Mouse (Mus musculus) intestine, embryonic 14.5 days (tissue): ENCODE measurements at regions not wholly inside any gene's neighbourhood (a gene's known extent, or its start where the extent isn't known, plus 50 kb on each side); places are given as distances from the start of the nearest gene placed in this dataset.

Experiments used
- ATAC-seq: fragments of 200-750 bp; cut with Nextera tagmentation; replicated peaks from 2 replicates; pipeline ENCODE4 v1.8.0; 2017; ENCODE audit warnings: low read depth, moderate number of reproducible peaks, moderate TSS enrichment, moderate library complexity; ENCODE audit not compliant: low FRiP score, low TSS enrichment
- DNase-seq: peaks from one replicate; pipeline ENCODE4 v3.0.0-alpha.2; 2018; ENCODE audit warnings: low spot score
- H3K27ac ChIP-seq: fragments of 300-500 bp; sonication (generic); 2 replicates; pipeline ENCODE4 v1.5.1; 2014; ENCODE audit warnings: low read depth, mild to moderate bottlenecking, control low read depth
- H3K27me3 ChIP-seq: fragments of 300-500 bp; sonication (generic); replicated peaks from 2 replicates; pipeline ENCODE4 v1.6.1; 2014; ENCODE audit warnings: low read length, control low read depth; ENCODE audit not compliant: control insufficient read depth, insufficient read depth
- H3K36me3 ChIP-seq: fragments of 300-500 bp; sonication (generic); 2 replicates; pipeline ENCODE4 v1.6.1; 2014; ENCODE audit warnings: low read length, control low read depth; ENCODE audit not compliant: control insufficient read depth, insufficient read depth
- H3K4me1 ChIP-seq: fragments of 300-500 bp; sonication (generic); replicated peaks from 2 replicates; pipeline ENCODE4 v1.6.1; 2014; ENCODE audit warnings: low read length, control low read depth, mixed read lengths; ENCODE audit not compliant: control insufficient read depth, insufficient read depth
- H3K4me2 ChIP-seq: fragments of 300-500 bp; sonication (generic); 2 replicates; pipeline ENCODE4 v1.6.1; 2014; ENCODE audit warnings: low read length
- H3K4me3 ChIP-seq: fragments of 300-500 bp; sonication (generic); 2 replicates; pipeline ENCODE4 v1.5.1; 2014; ENCODE audit warnings: low read depth, low read length, control low read depth, mixed read lengths
- H3K9ac ChIP-seq: fragments of 300-500 bp; sonication (generic); 2 replicates; pipeline ENCODE4 v1.6.1; 2014; ENCODE audit warnings: mild to moderate bottlenecking, low read length
- H3K9me3 ChIP-seq: fragments of 300-500 bp; sonication (generic); 2 replicates; pipeline ENCODE4 v1.6.1; 2016; ENCODE audit warnings: low read length, control low read depth; ENCODE audit not compliant: control insufficient read depth
- WGBS: fragments of 180-500 bp; shearing (Covaris S2); extraction: QIAGEN DNeasy Blood & Tissue Kit; methylation state at CpG from one replicate; pipeline ENCODE4 v1.1.7; 2014; 5-methylcytosine and 5-hydroxymethylcytosine counted together

DNA sequence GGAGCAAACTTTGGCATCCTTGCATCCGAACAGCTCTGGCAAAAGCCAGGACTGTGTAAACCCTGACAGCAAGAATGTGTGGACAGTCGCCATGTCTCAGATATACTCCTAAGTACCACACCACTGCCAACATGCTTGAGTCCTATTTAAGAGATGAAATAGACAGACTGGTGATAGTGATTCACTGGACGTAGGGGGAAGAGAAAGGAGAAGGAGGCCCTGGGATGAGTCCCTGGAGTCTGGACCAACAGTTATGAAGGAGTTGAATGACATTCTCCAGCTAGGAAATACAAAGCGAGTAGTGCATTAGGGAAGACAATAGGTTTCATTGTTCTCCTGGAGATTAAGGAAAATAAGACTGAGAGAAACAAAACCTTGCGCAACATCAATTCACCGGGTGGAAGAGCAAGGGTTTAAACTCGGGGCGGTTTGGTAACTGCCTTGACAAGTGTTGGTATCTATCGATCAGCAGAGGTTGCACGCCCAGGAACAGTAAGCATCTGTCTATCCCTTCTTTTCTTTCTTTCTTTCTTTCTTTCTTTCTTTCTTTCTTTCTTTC, 54.3 kb upstream of the Nrbf2 start:
- H3K27ac ChIP-seq, result no peak overlapping the region
- H3K27me3 ChIP-seq, result no peaks in the 10 kb centered on the region
- no peaks in the 10 kb centered on the region for H3K4me1 ChIP-seq
- no peak overlapping the region for H3K4me3 ChIP-seq
- H3K4me2 ChIP-seq, result no peak overlapping the region
- WGBS, result 65% methylated on average over 10 of the region's 10 CpGs
- H3K36me3 ChIP-seq, result no peaks in the 10 kb centered on the region
- ATAC-seq (no peak), DNase-seq (peak; percentile 25)
- H3K9me3 ChIP-seq, result no peaks in the 10 kb centered on the region
- H3K9ac ChIP-seq, result no peak overlapping the region

- no peak for ATAC-seq
- DNase-seq, result no peak
- WGBS, result 80% methylated on average over 4 of the region's 4 CpGs
These were observed 59.6 kb upstream of the Nrbf2 start for GRCm38 (mm10) chr10:67344722-67345121.

DNA sequence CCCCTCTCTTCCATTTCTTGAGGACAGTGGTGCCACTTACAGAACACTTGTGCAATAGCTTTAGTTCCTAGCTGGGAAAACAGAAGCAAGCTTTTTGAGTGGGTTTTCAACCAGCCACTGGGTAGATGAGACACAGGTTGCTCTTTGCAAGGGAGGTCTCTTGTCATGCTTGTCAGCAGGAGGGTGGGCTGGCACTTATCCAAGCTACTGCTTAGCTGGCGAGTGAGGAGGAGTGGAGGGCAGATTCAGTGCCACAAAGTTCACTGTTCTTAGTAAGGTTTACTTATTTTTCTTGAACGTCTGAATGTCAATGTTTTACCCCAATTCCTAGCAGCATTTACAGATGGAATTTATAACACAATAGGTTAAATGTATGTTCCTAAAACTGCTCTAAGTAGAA, 65.9 kb upstream of the Nrbf2 start:
- Histone ChIP-seq H3K9ac (no peak overlapping the region), H3K27me3 (no peaks in the 10 kb centered on the region), H3K9me3 (no peaks in the 10 kb centered on the region), H3K4me1 (no peaks in the 10 kb centered on the region), H3K27ac (no peak overlapping the region), H3K4me2 (no peak overlapping the region), H3K36me3 (no peaks in the 10 kb centered on the region), H3K4me3 (no peak overlapping the region)
- ATAC-seq (no peak), DNase-seq (no peak)
- WGBS, result 39% methylated on average over 2 of the region's 2 CpGs

More at GRCm38 (mm10) chr10:67344722-67345121, 59.6 kb upstream of the Nrbf2 start:
- no peaks in the 10 kb centered on the region for H3K9me3 ChIP-seq
- H3K4me2 ChIP-seq, result no peak overlapping the region
- no peak overlapping the region for H3K27ac ChIP-seq
- H3K4me1 ChIP-seq, result no peaks in the 10 kb centered on the region
- H3K36me3 ChIP-seq, result no peaks in the 10 kb centered on the region
- no peak overlapping the region for H3K4me3 ChIP-seq
- no peaks in the 10 kb centered on the region for H3K27me3 ChIP-seq
- H3K9ac ChIP-seq, result no peak overlapping the region

DNA sequence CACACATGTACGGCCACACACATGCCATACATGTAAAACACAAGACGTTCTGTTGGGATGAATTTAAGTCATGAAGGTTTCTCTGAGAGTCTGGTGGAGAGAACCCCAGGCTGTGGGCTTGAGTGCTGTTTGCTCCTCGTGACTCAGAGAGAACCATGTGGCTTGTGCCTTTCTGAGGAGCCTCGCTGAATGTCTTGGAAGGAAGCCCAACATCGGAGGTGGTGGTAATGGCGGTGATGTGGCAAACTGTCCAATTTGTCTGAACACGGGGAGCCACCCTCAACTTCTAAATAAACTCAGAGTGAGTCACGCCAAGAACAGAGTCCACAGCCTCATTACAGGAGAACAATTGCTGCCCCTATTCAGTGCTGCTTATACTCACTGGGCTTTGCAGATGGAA, 75.7 kb upstream of the Nrbf2 start:
- H3K36me3 ChIP-seq, result no peaks in the 10 kb centered on the region
- WGBS, result 78% methylated on average over 8 of the region's 8 CpGs
- no peaks in the 10 kb centered on the region for H3K4me1 ChIP-seq

DNA sequence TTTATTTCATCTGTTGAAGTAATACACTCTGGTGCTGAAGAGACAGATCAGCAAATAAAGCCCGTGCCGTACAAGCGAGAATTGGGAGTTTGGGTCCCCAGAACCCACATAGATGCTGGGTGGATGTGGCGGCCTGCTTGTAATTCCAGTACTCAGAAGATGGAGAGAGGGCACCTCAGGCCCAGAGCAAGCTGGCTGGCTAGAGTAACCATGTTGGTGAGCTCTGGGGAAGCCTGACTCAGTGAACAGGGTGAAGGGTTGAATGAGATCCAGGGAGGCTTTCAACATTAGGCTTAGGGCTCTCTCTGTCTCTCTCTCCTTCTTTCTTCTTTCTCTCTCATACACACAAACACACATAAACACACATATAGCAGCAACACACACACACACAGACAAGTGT, 76.2 kb upstream of the Nrbf2 start:
- DNase-seq, result peak; percentile 31
- H3K27ac ChIP-seq, result no peak overlapping the region
- H3K27me3 ChIP-seq, result no peaks in the 10 kb centered on the region
- H3K9ac ChIP-seq, result no peak overlapping the region
- no peaks in the 10 kb centered on the region for H3K36me3 ChIP-seq
- 94% methylated on average over 4 of the region's 4 CpGs for WGBS
- no peak for ATAC-seq
- H3K9me3 ChIP-seq, result no peaks in the 10 kb centered on the region
- H3K4me2 ChIP-seq, result no peak overlapping the region
- no peak overlapping the region for H3K4me3 ChIP-seq
- H3K4me1 ChIP-seq, result no peaks in the 10 kb centered on the region

More for the DNA sequence above, 75.7 kb upstream of the Nrbf2 start:
- Histone ChIP-seq H3K27ac (no peak overlapping the region), H3K9ac (no peak overlapping the region), H3K4me3 (no peak overlapping the region), H3K4me2 (no peak overlapping the region), H3K9me3 (no peaks in the 10 kb centered on the region), H3K27me3 (no peaks in the 10 kb centered on the region)
- DNase-seq, result no peak
- ATAC-seq, result no peak

DNA sequence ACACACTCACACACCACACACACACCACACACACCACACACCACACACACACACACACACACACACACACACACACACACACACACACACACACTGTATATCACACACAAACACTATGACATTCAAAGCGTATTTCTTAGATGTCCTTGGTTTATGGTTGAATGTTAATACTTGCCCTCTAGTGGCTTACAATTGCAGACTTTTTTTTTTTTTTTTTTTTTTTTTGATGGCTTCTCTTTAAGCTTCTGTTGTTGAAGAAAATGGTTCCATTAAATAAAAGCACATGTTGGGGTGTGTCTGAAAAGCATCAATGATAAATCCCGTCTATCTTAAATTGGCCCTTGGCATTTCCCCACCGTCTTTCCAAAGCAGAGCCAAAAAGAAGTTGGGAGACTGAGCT, 79.5 kb upstream of the Nrbf2 start:
- no peak overlapping the region for H3K9ac ChIP-seq
- H3K4me2 ChIP-seq, result no peak overlapping the region
- H3K36me3 ChIP-seq, result no peaks in the 10 kb centered on the region
- DNase-seq (no peak), ATAC-seq (no peak)
- no peaks in the 10 kb centered on the region for H3K9me3 ChIP-seq
- H3K4me3 ChIP-seq, result no peak overlapping the region
- no peaks in the 10 kb centered on the region for H3K4me1 ChIP-seq
- H3K27ac ChIP-seq, result no peak overlapping the region
- no peaks in the 10 kb centered on the region for H3K27me3 ChIP-seq
- WGBS, result 85% methylated on average over 3 of the region's 3 CpGs

DNA sequence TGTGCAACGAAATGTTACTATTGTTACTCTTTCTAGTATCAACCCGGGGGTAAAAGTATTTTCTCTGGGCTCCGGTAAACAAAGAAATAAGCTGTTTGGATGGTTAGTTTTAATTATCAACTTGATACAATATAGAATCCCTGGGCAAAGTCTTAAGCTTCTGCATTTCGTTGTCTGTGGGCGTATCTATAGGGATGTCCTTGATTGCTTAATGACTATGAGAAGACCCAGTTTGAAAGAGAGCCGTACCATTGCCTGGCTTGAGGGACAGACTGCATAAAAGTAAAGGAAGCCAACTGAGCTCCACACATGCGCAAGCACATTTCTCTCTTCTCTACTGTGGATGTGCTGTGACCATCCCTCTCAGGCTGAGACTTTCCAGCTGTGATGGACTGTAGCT, 80.1 kb upstream of the Nrbf2 start:
- no peaks in the 10 kb centered on the region for H3K4me1 ChIP-seq
- no peak for ATAC-seq
- no peaks in the 10 kb centered on the region for H3K36me3 ChIP-seq
- no peak overlapping the region for H3K4me3 ChIP-seq
- no peak for DNase-seq
- H3K27ac ChIP-seq, result no peak overlapping the region
- H3K4me2 ChIP-seq, result no peak overlapping the region
- H3K9me3 ChIP-seq, result no peaks in the 10 kb centered on the region
- WGBS, result 88% methylated on average over 7 of the region's 7 CpGs
- no peaks in the 10 kb centered on the region for H3K27me3 ChIP-seq
- no peak overlapping the region for H3K9ac ChIP-seq

DNA sequence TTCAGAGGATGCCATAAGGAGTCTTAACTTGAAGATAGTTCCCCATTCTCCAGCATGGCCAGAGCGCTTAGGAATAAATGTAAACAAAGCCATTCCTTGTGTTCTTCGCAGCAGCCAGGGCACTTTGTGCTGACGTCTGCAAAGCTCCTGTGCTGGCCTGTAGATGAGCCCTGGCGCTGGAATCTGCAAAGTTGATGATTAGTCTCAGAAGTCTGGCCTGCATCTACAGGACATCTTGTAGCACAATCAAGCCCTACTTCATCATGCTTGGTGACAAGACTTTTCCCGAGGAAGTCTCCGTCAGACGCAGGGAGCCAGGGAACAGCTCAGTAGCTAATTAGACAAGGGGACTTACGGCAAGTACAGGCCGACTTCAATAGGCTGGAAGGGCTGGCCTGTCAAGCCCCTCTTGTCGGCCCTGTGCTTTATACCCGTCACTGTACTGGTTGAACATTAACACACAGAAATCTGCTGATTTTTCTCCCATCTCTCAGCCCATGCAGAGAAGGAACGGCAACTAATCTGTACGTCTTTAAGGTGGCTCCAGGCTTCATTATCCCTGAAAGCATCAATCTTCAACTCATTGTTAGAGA, 87.6 kb upstream of the Nrbf2 start:
- peak overlapping the region; percentile 7 for H3K4me2 ChIP-seq
- no peaks in the 10 kb centered on the region for H3K9me3 ChIP-seq
- 8% methylated on average over 13 of the region's 13 CpGs for WGBS
- H3K4me3 ChIP-seq, result no peak overlapping the region
- H3K36me3 ChIP-seq, result no peaks in the 10 kb centered on the region
- no peak overlapping the region for H3K9ac ChIP-seq
- no peak overlapping the region for H3K27ac ChIP-seq
- ATAC-seq (no peak), DNase-seq (peak; percentile 53)
- no peaks in the 10 kb centered on the region for H3K27me3 ChIP-seq
- H3K4me1 ChIP-seq, result peaks cover 10% of the 10 kb centered on the region

GRCm38 (mm10) chr10:67376638-67377037, 91.5 kb upstream of the Nrbf2 start:
- Histone ChIP-seq H3K4me1 (peaks cover 10% of the 10 kb centered on the region), H3K4me2 (no peak overlapping the region), H3K4me3 (no peak overlapping the region), H3K27me3 (no peaks in the 10 kb centered on the region), H3K9me3 (no peaks in the 10 kb centered on the region), H3K9ac (no peak overlapping the region), H3K27ac (no peak overlapping the region), H3K36me3 (no peaks in the 10 kb centered on the region)
- no peak for DNase-seq
- WGBS, result 93% methylated on average over 5 of the region's 5 CpGs
- ATAC-seq, result no peak
